Mouse (Mus musculus) left cerebral cortex, adult 2 months (tissue): ENCODE measurements around the gene Brd1. TPM values are rescaled to one million over a fixed set of nuclear protein-coding genes. Genes with fewer than 3 reads are reported as not detected.

Experiments used
- DNase-seq, 2 experiments: peaks; one replicate each; pipeline ENCODE4 v3.0.0; 2021 to 2022; ENCODE audit warnings: low spot score in 2 of 2, mixed read lengths in 1 of 2; ENCODE audit errors: extremely low spot score in 1 of 2
- H3K27ac ChIP-seq: fragments of 200-600 bp; 2 replicates; pipeline ENCODE4 v1.8.1; 2022
- H3K4me3 ChIP-seq: fragments of 200-600 bp; 2 replicates; pipeline ENCODE4 v1.8.1; 2022
- CTCF ChIP-seq: fragments of 200-600 bp; IDR thresholded peaks from 2 replicates; pipeline ENCODE4 v1.8.1; 2022; ENCODE audit warnings: antibody characterized with exemption, mild to moderate bottlenecking, moderate library complexity
- intact Hi-C: fragments of 180-260 bp; cut with DNase I; formaldehyde crosslinking; loops from one replicate; pipeline ENCODE4 v1.15.1; 2025
- total RNA-seq, 2 experiments: library from RNA; stranded (reverse); gene quantifications; 2 replicates each; pipeline ENCODE4 v1.2.3; 2021

The Brd1 gene
- total RNA-seq, 2 experiments from 2014 or later: 54.5 to 57.8 TPM

- Histone ChIP-seq H3K4me3 (no peak overlapping the region), H3K27ac (no peak overlapping the region)
- TF ChIP-seq CTCF: no peak
- intact Hi-C loops: no loop called here
- no peak for DNase-seq
These were observed 29.7 kb downstream of the Brd1 start for GRCm38 (mm10) chr15:88704284-88704683.

- intact Hi-C loops: no loop called here
- DNase-seq: no peak
- H3K27ac ChIP-seq: no peak overlapping the region
- H3K4me3 ChIP-seq: no peak overlapping the region
- TF ChIP-seq CTCF: no peak
These were observed 31.5 kb downstream of the Brd1 start for GRCm38 (mm10) chr15:88702501-88702900.

GRCm38 (mm10) chr15:88700759-88701158 lies 33.3 kb downstream of the Brd1 start:
- Histone ChIP-seq H3K4me3 (no peak overlapping the region), H3K27ac (no peak overlapping the region)
- intact Hi-C loops: no loop called here
- peak in 1 of 2 experiments; percentile 29 for DNase-seq
- TF ChIP-seq CTCF: no peak

- intact Hi-C loops: no loop called here
- no peak for DNase-seq
- no peak overlapping the region for H3K27ac ChIP-seq
- H3K4me3 ChIP-seq: no peak overlapping the region
- TF ChIP-seq CTCF: no peak
These were observed 34.5 kb downstream of the Brd1 start for GRCm38 (mm10) chr15:88699508-88699907.

- Histone ChIP-seq H3K27ac (no peak overlapping the region), H3K4me3 (no peak overlapping the region)
- intact Hi-C loops: no loop called here
- DNase-seq: no peak
- no peak for TF ChIP-seq CTCF
These were observed 36.4 kb downstream of the Brd1 start for GRCm38 (mm10) chr15:88697586-88697985.

GRCm38 (mm10) chr15:88696055-88696454 lies 38.0 kb downstream of the Brd1 start:
- DNase-seq: no peak
- intact Hi-C loops: no loop called here

GRCm38 (mm10) chr15:88694033-88694432 lies 40.0 kb downstream of the Brd1 start:
- Histone ChIP-seq H3K4me3 (no peak overlapping the region), H3K27ac (no peak overlapping the region)
- intact Hi-C loops: no loop called here
- DNase-seq: no peak
- TF ChIP-seq CTCF: no peak

More at GRCm38 (mm10) chr15:88696055-88696454, 38.0 kb downstream of the Brd1 start:
- no peak overlapping the region for H3K4me3 ChIP-seq
- no peak for TF ChIP-seq CTCF
- no peak overlapping the region for H3K27ac ChIP-seq

- no peak overlapping the region for H3K4me3 ChIP-seq
- TF ChIP-seq CTCF: no peak
- intact Hi-C loops: no loop called here
- no peak for DNase-seq
- H3K27ac ChIP-seq: no peak overlapping the region
These were observed 41.3 kb downstream of the Brd1 start for GRCm38 (mm10) chr15:88692720-88693119.

- Histone ChIP-seq H3K27ac (no peak overlapping the region), H3K4me3 (no peak overlapping the region)
- intact Hi-C loops: no loop called here
- no peak for DNase-seq
- TF ChIP-seq CTCF: no peak
These were observed 42.9 kb downstream of the Brd1 start for GRCm38 (mm10) chr15:88691129-88691528.

GRCm38 (mm10) chr15:88688120-88688519 lies 45.9 kb downstream of the Brd1 start:
- H3K27ac ChIP-seq: no peak overlapping the region
- TF ChIP-seq CTCF: no peak
- no peak for DNase-seq
- no peak overlapping the region for H3K4me3 ChIP-seq
- intact Hi-C loops: no loop called here

- intact Hi-C loops: no loop called here
- no peak for TF ChIP-seq CTCF
- Histone ChIP-seq H3K27ac (no peak overlapping the region), H3K4me3 (no peak overlapping the region)
- DNase-seq: no peak
These were observed 47.3 kb downstream of the Brd1 start for GRCm38 (mm10) chr15:88686725-88687124.

- no peak for DNase-seq
- no peak for TF ChIP-seq CTCF
- Histone ChIP-seq H3K4me3 (no peak overlapping the region), H3K27ac (no peak overlapping the region)
- intact Hi-C loops: no loop called here
These were observed 50.0 kb downstream of the Brd1 start for GRCm38 (mm10) chr15:88684039-88684438.

- Histone ChIP-seq H3K27ac (no peak overlapping the region), H3K4me3 (no peak overlapping the region)
- DNase-seq: no peak
- intact Hi-C loops: no loop called here
- no peak for TF ChIP-seq CTCF
These were observed 53.1 kb downstream of the Brd1 start for GRCm38 (mm10) chr15:88680931-88681330.

- no peak overlapping the region for H3K4me3 ChIP-seq
- no peak for DNase-seq
- intact Hi-C loops: no loop called here
- H3K27ac ChIP-seq: no peak overlapping the region
- no peak for TF ChIP-seq CTCF
These were observed 56.5 kb downstream of the Brd1 start for GRCm38 (mm10) chr15:88677568-88677967.
